7 mouse cellular contexts compared by ENCODE assay signal in the genomic region with DNA sequence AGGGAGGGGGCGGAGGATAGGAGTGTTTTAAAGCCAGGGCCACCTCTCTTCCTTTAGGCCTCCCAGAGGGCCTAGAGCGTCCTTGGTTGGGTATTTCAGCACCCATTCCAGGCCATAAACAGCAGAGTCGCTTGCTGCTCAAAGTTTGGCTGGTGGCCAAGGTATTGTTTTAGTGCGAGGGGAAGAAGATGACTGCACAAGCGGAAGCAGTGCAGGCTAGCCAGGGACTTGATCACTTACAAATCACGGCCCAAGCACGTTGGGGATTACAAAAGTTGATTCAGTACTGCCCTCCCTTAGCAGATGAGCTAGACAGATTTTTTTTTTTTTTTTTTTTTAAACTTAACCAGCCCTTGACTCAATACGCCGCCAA. TPM values are rescaled to one million over a fixed set of nuclear protein-coding genes. Genes with fewer than 3 reads are reported as not detected.
DNase-seq lines count a peak whose midpoint lies in the region; ATAC-seq and TF ChIP-seq lines count a peak whose summit lies in the region.

No protein-coding gene starts in this region.

- no peak for ATAC-seq in lung, postnatal 0 days
- ATAC-seq in embryonic facial prominence, embryonic 15.5 days (ENCODE audit: insufficient number of reproducible peaks, low FRiP score, low TSS enrichment, low read depth): no peak
- ATAC-seq in hindbrain, embryonic 14.5 days (ENCODE audit: low FRiP score): no peak
- no peak for ATAC-seq in midbrain, embryonic 16.5 days

- H3K4me3 ChIP-seq in lung, postnatal 0 days (ENCODE audit: low read depth, low read length): peak overlapping the region; percentile 15; the same call in 1 of the 2 replicates
- H3K4me3 ChIP-seq in embryonic facial prominence, embryonic 15.5 days (replicated peaks): peak overlapping the region; percentile 53
- peak overlapping the region; percentile 27 for H3K4me3 ChIP-seq in hindbrain, embryonic 14.5 days (replicated peaks; ENCODE audit: low read length)
- H3K4me3 ChIP-seq in midbrain, embryonic 16.5 days (ENCODE audit: low read depth, low read length): peak overlapping the region; percentile 42

- H3K9ac ChIP-seq in lung, postnatal 0 days (replicated peaks; ENCODE audit: low read depth): peak overlapping the region; percentile 19; the same call in 1 of the 2 replicates
- H3K9ac ChIP-seq in embryonic facial prominence, embryonic 15.5 days: peak overlapping the region; percentile 47
- H3K9ac ChIP-seq in hindbrain, embryonic 14.5 days: no peak overlapping the region
- H3K9ac ChIP-seq in midbrain, embryonic 16.5 days (ENCODE audit: low read depth, low read length): 0 out of 2 replicates have a peak overlapping the region, but pooled peaks have one; percentile 42

- H3K4me2 ChIP-seq in lung, postnatal 0 days (replicated peaks; ENCODE audit: low read depth, low read length): peak overlapping the region; percentile 46
- H3K4me2 ChIP-seq in embryonic facial prominence, embryonic 15.5 days (replicated peaks): peak overlapping the region; percentile 80
- H3K4me2 ChIP-seq in hindbrain, embryonic 14.5 days (replicated peaks): peak overlapping the region; percentile 60
- peak overlapping the region; percentile 79 for H3K4me2 ChIP-seq in midbrain, embryonic 16.5 days (ENCODE audit: low read length)

- TF ChIP-seq EP300 in lung, postnatal 0 days (IDR thresholded peaks at IDR 0.05): peak; percentile 47

- DNase-seq in lung, postnatal 0 days (ENCODE audit: low spot score): no peak
- no peak for DNase-seq in lung, postnatal 10 days
- DNase-seq in hindbrain, embryonic 14.5 days (ENCODE audit: low spot score): no peak
- no peak for DNase-seq in layer of hippocampus, adult 9-10 months (ENCODE audit: low spot score)
- no peak for DNase-seq in urinary bladder, adult 2 months (ENCODE audit: low spot score)

- TF ChIP-seq CTCF in lung, postnatal 0 days (IDR thresholded peaks at IDR 0.05): no peak

- no peaks in the 10 kb centered on the region for H3K9me3 ChIP-seq in lung, postnatal 0 days (ENCODE audit: low read length)
- H3K9me3 ChIP-seq in embryonic facial prominence, embryonic 15.5 days (replicated peaks): no peaks in the 10 kb centered on the region
- H3K9me3 ChIP-seq in hindbrain, embryonic 14.5 days (ENCODE audit: control insufficient read depth, low read length): no peaks in the 10 kb centered on the region
- no peaks in the 10 kb centered on the region for H3K9me3 ChIP-seq in midbrain, embryonic 16.5 days (replicated peaks; ENCODE audit: control insufficient read depth, low read length, poor library complexity, severe bottlenecking)

- H3K27ac ChIP-seq in lung, postnatal 0 days (ENCODE audit: low read length): peak overlapping the region; percentile 91
- H3K27ac ChIP-seq in embryonic facial prominence, embryonic 15.5 days (replicated peaks): peak overlapping the region; percentile 88
- H3K27ac ChIP-seq in hindbrain, embryonic 14.5 days: peak overlapping the region; percentile 76
- H3K27ac ChIP-seq in midbrain, embryonic 16.5 days (ENCODE audit: low read length): peak overlapping the region; percentile 84

- H3K4me1 ChIP-seq in lung, postnatal 0 days (ENCODE audit: insufficient read depth, low read depth, low read length): no peaks in the 10 kb centered on the region
- no peaks in the 10 kb centered on the region for H3K4me1 ChIP-seq in embryonic facial prominence, embryonic 15.5 days
- H3K4me1 ChIP-seq in hindbrain, embryonic 14.5 days (replicated peaks; ENCODE audit: control insufficient read depth, insufficient read depth, low read length): peaks cover 10% of the 10 kb centered on the region; the same call in 1 of the 2 replicates
- H3K4me1 ChIP-seq in midbrain, embryonic 16.5 days (ENCODE audit: control insufficient read depth, insufficient read depth, low read length): peaks cover 4% of the 10 kb centered on the region; the same call in 1 of the 2 replicates

- H3K36me3 ChIP-seq in lung, postnatal 0 days (ENCODE audit: insufficient read depth, low read length): no peaks in the 10 kb centered on the region
- no peaks in the 10 kb centered on the region for H3K36me3 ChIP-seq in embryonic facial prominence, embryonic 15.5 days
- no peaks in the 10 kb centered on the region for H3K36me3 ChIP-seq in hindbrain, embryonic 14.5 days (replicated peaks; ENCODE audit: control insufficient read depth, insufficient read depth)
- no peaks in the 10 kb centered on the region for H3K36me3 ChIP-seq in midbrain, embryonic 16.5 days (ENCODE audit: control insufficient read depth, insufficient read depth, low read length)

- no peaks in the 10 kb centered on the region for H3K27me3 ChIP-seq in lung, postnatal 0 days (replicated peaks; ENCODE audit: insufficient read depth, low read length)
- H3K27me3 ChIP-seq in embryonic facial prominence, embryonic 15.5 days: no peaks in the 10 kb centered on the region
- H3K27me3 ChIP-seq in hindbrain, embryonic 14.5 days (ENCODE audit: control insufficient read depth, insufficient read depth, low read length): no peaks in the 10 kb centered on the region
- H3K27me3 ChIP-seq in midbrain, embryonic 16.5 days (ENCODE audit: control insufficient read depth, insufficient read depth, low read depth, low read length): no peaks in the 10 kb centered on the region

- WGBS in lung, postnatal 0 days: under 1% methylated on average over 9 of the region's 9 CpGs
- 5% methylated on average over 9 of the region's 9 CpGs for WGBS in embryonic facial prominence, embryonic 15.5 days
- 5% methylated on average over 9 of the region's 9 CpGs for WGBS in hindbrain, embryonic 14.5 days
- 2% methylated on average over 9 of the region's 9 CpGs for WGBS in midbrain, embryonic 16.5 days

RNA-seq across cellular contexts. Expression of gene Hbp1, which starts 0.3 kb away (rescaled TPM):
- 162 and 168 TPM in 2 replicates for polyA plus RNA-seq in lung, postnatal 0 days (2015; fragmentation: Nextera tagmentation; extraction: Ambion mirVana)
- 114 and 116 TPM in 2 replicates for polyA plus RNA-seq in embryonic facial prominence, embryonic 15.5 days (2015; fragmentation: Nextera tagmentation; extraction: Ambion mirVana)
- 49.0 and 51.5 TPM in 2 replicates for polyA plus RNA-seq in hindbrain, embryonic 14.5 days (2014; fragmentation: Nextera tagmentation; extraction: Ambion mirVana)
- polyA plus RNA-seq in midbrain, embryonic 16.5 days (2015; fragmentation: Nextera tagmentation; extraction: Ambion mirVana): 39.8 and 43.2 TPM in 2 replicates
- polyA plus RNA-seq in urinary bladder, adult 2 months (2012; rRNA removed): 92.7 and 104 TPM in 2 replicates
